Mouse (Mus musculus): ENCODE data around the gene Fignl2. TPM values are rescaled to one million over a fixed set of nuclear protein-coding genes. Genes with fewer than 3 reads are reported as not detected.

Fignl2 gene
- polyA plus RNA-seq, 1 experiment from 2014 or later = 0.26 TPM

- Histone ChIP-seq H3K4me3 (ENCODE audit: low read depth, low read length) (0 out of 2 replicates have a peak overlapping the region, but pooled peaks have one; percentile 1), H3K27ac (replicated peaks; ENCODE audit: low read depth, low read length) (peak overlapping the region; percentile 8; the same call in 1 of the 2 replicates), H3K4me2 (ENCODE audit: low read depth, low read length) (peak overlapping the region; percentile 54), H3K9ac (ENCODE audit: low read depth, low read length) (peak overlapping the region; percentile 28), H3K9me3 (ENCODE audit: control insufficient read depth, low read length) (no peaks in the 10 kb centered on the region), H3K4me1 (ENCODE audit: control insufficient read depth, insufficient read depth, low read length) (peaks cover 13% of the 10 kb centered on the region), H3K27me3 (replicated peaks; ENCODE audit: control insufficient read depth, insufficient read depth, low read length) (no peaks in the 10 kb centered on the region), H3K36me3 (ENCODE audit: control insufficient read depth, insufficient read depth, low read length) (no peaks in the 10 kb centered on the region)
- 7% methylated on average over 28 of the region's 28 CpGs for whole genome bisulfite sequencing
- ATAC-seq (ENCODE audit: low read depth) (peak; percentile 69), DNase-seq (ENCODE audit: low spot score) (peak; percentile 75)
Observed at GRCm38 (mm10) chr15:101097985-101098651, 19.8 kb upstream of the Fignl2 start.

GRCm38 (mm10) chr15:101095392-101095791 is 17.0 kb upstream of the Fignl2 start:
- no peak for ATAC-seq (ENCODE audit: low read depth)
- Histone ChIP-seq H3K4me2 (ENCODE audit: low read depth, low read length) (no peak overlapping the region), H3K4me1 (ENCODE audit: control insufficient read depth, insufficient read depth, low read length) (peaks cover 22% of the 10 kb centered on the region), H3K36me3 (ENCODE audit: control insufficient read depth, insufficient read depth, low read length) (no peaks in the 10 kb centered on the region), H3K9me3 (ENCODE audit: control insufficient read depth, low read length) (no peaks in the 10 kb centered on the region), H3K27ac (replicated peaks; ENCODE audit: low read depth, low read length) (no peak overlapping the region), H3K4me3 (ENCODE audit: low read depth, low read length) (no peak overlapping the region), H3K27me3 (replicated peaks; ENCODE audit: control insufficient read depth, insufficient read depth, low read length) (no peaks in the 10 kb centered on the region), H3K9ac (ENCODE audit: low read depth, low read length) (no peak overlapping the region)
- no peak for DNase-seq (ENCODE audit: low spot score)
- 29% methylated on average over 3 of the region's 3 CpGs for WGBS

- Histone ChIP-seq H3K9ac (ENCODE audit: low read depth, low read length) (no peak overlapping the region), H3K9me3 (ENCODE audit: control insufficient read depth, low read length) (no peaks in the 10 kb centered on the region), H3K27ac (replicated peaks; ENCODE audit: low read depth, low read length) (no peak overlapping the region), H3K27me3 (replicated peaks; ENCODE audit: control insufficient read depth, insufficient read depth, low read length) (no peaks in the 10 kb centered on the region), H3K36me3 (ENCODE audit: control insufficient read depth, insufficient read depth, low read length) (no peaks in the 10 kb centered on the region), H3K4me1 (ENCODE audit: control insufficient read depth, insufficient read depth, low read length) (peaks cover 22% of the 10 kb centered on the region), H3K4me2 (ENCODE audit: low read depth, low read length) (no peak overlapping the region), H3K4me3 (ENCODE audit: low read depth, low read length) (no peak overlapping the region)
- 13% methylated on average over 9 of the region's 9 CpGs for WGBS
- no peak for DNase-seq (ENCODE audit: low spot score)
- ATAC-seq (ENCODE audit: low read depth) = no peak
Observed at GRCm38 (mm10) chr15:101094979-101095378, 16.6 kb upstream of the Fignl2 start.

GRCm38 (mm10) chr15:101093988-101094387 is 15.6 kb upstream of the Fignl2 start:
- H3K27ac ChIP-seq (replicated peaks; ENCODE audit: low read depth, low read length) = 0 out of 2 replicates have a peak overlapping the region, but pooled peaks have one; percentile 15
- no peaks in the 10 kb centered on the region for H3K36me3 ChIP-seq (ENCODE audit: control insufficient read depth, insufficient read depth, low read length)
- DNase-seq (ENCODE audit: low spot score) (no peak), ATAC-seq (ENCODE audit: low read depth) (no peak)
- peaks cover 22% of the 10 kb centered on the region for H3K4me1 ChIP-seq (ENCODE audit: control insufficient read depth, insufficient read depth, low read length)
- no peak overlapping the region for H3K4me3 ChIP-seq (ENCODE audit: low read depth, low read length)
- H3K9ac ChIP-seq (ENCODE audit: low read depth, low read length) = no peak overlapping the region
- no peaks in the 10 kb centered on the region for H3K27me3 ChIP-seq (replicated peaks; ENCODE audit: control insufficient read depth, insufficient read depth, low read length)
- no peak overlapping the region for H3K4me2 ChIP-seq (ENCODE audit: low read depth, low read length)
- H3K9me3 ChIP-seq (ENCODE audit: control insufficient read depth, low read length) = no peaks in the 10 kb centered on the region
- 32% methylated on average over 6 of the region's 6 CpGs for WGBS

- Histone ChIP-seq H3K9ac (ENCODE audit: low read depth, low read length) (0 out of 2 replicates have a peak overlapping the region, but pooled peaks have one; percentile 38), H3K4me2 (ENCODE audit: low read depth, low read length) (peak overlapping the region; percentile 14), H3K4me1 (ENCODE audit: control insufficient read depth, insufficient read depth, low read length) (peaks cover 15% of the 10 kb centered on the region), H3K4me3 (ENCODE audit: low read depth, low read length) (no peak overlapping the region), H3K9me3 (ENCODE audit: control insufficient read depth, low read length) (no peaks in the 10 kb centered on the region), H3K27ac (replicated peaks; ENCODE audit: low read depth, low read length) (peak overlapping the region; percentile 52), H3K36me3 (ENCODE audit: control insufficient read depth, insufficient read depth, low read length) (no peaks in the 10 kb centered on the region), H3K27me3 (replicated peaks; ENCODE audit: control insufficient read depth, insufficient read depth, low read length) (no peaks in the 10 kb centered on the region)
- ATAC-seq (ENCODE audit: low read depth) = peak; percentile 83
- DNase-seq (ENCODE audit: low spot score) = peak; percentile 83
- WGBS = 22% methylated on average over 25 of the region's 25 CpGs
Observed at GRCm38 (mm10) chr15:101092829-101093648, 14.7 kb upstream of the Fignl2 start.

GRCm38 (mm10) chr15:101092121-101092828 is 13.9 kb upstream of the Fignl2 start:
- WGBS = 36% methylated on average over 14 of the region's 14 CpGs
- no peaks in the 10 kb centered on the region for H3K9me3 ChIP-seq (ENCODE audit: control insufficient read depth, low read length)
- no peak overlapping the region for H3K4me3 ChIP-seq (ENCODE audit: low read depth, low read length)
- DNase-seq (ENCODE audit: low spot score) (no peak), ATAC-seq (ENCODE audit: low read depth) (peak; percentile 12; the same call in 1 of the 2 replicates)
- peaks cover 10% of the 10 kb centered on the region; the same call in 1 of the 2 replicates for H3K4me1 ChIP-seq (ENCODE audit: control insufficient read depth, insufficient read depth, low read length)
- H3K36me3 ChIP-seq (ENCODE audit: control insufficient read depth, insufficient read depth, low read length) = no peaks in the 10 kb centered on the region
- no peaks in the 10 kb centered on the region for H3K27me3 ChIP-seq (replicated peaks; ENCODE audit: control insufficient read depth, insufficient read depth, low read length)
- peak overlapping the region; percentile 52 for H3K27ac ChIP-seq (replicated peaks; ENCODE audit: low read depth, low read length)
- 0 out of 2 replicates have a peak overlapping the region, but pooled peaks have one; percentile 38 for H3K9ac ChIP-seq (ENCODE audit: low read depth, low read length)
- H3K4me2 ChIP-seq (ENCODE audit: low read depth, low read length) = peak overlapping the region; percentile 14; the same call in 1 of the 2 replicates

- Histone ChIP-seq H3K27me3 (replicated peaks; ENCODE audit: control insufficient read depth, insufficient read depth, low read length) (no peaks in the 10 kb centered on the region), H3K9me3 (ENCODE audit: control insufficient read depth, low read length) (no peaks in the 10 kb centered on the region), H3K9ac (ENCODE audit: low read depth, low read length) (no peak overlapping the region), H3K4me2 (ENCODE audit: low read depth, low read length) (no peak overlapping the region), H3K36me3 (ENCODE audit: control insufficient read depth, insufficient read depth, low read length) (no peaks in the 10 kb centered on the region), H3K27ac (replicated peaks; ENCODE audit: low read depth, low read length) (no peak overlapping the region), H3K4me1 (ENCODE audit: control insufficient read depth, insufficient read depth, low read length) (peaks cover 10% of the 10 kb centered on the region; the same call in 1 of the 2 replicates), H3K4me3 (ENCODE audit: low read depth, low read length) (no peak overlapping the region)
- DNase-seq (ENCODE audit: low spot score) (no peak), ATAC-seq (ENCODE audit: low read depth) (no peak)
- WGBS = 89% methylated on average over 8 of the region's 8 CpGs
Observed at GRCm38 (mm10) chr15:101091551-101091950, 13.2 kb upstream of the Fignl2 start.

- H3K9ac ChIP-seq (ENCODE audit: low read depth, low read length) = no peak overlapping the region
- no peak for DNase-seq (ENCODE audit: low spot score)
- H3K27me3 ChIP-seq (replicated peaks; ENCODE audit: control insufficient read depth, insufficient read depth, low read length) = no peaks in the 10 kb centered on the region
- ATAC-seq (ENCODE audit: low read depth) = no peak
- WGBS = 64% methylated on average over 4 of the region's 4 CpGs
- no peaks in the 10 kb centered on the region for H3K36me3 ChIP-seq (ENCODE audit: control insufficient read depth, insufficient read depth, low read length)
- H3K27ac ChIP-seq (replicated peaks; ENCODE audit: low read depth, low read length) = no peak overlapping the region
- peaks cover 10% of the 10 kb centered on the region; the same call in 1 of the 2 replicates for H3K4me1 ChIP-seq (ENCODE audit: control insufficient read depth, insufficient read depth, low read length)
- H3K4me3 ChIP-seq (ENCODE audit: low read depth, low read length) = no peak overlapping the region
- H3K4me2 ChIP-seq (ENCODE audit: low read depth, low read length) = no peak overlapping the region
- no peaks in the 10 kb centered on the region for H3K9me3 ChIP-seq (ENCODE audit: control insufficient read depth, low read length)
Observed at GRCm38 (mm10) chr15:101088291-101088690, 9.9 kb upstream of the Fignl2 start.
